Mouse (Mus musculus) ovary, postnatal 14 days (tissue): ENCODE measurements around the gene Btbd2.

ENCODE experiments used
- DNase-seq: peaks from one replicate; pipeline ENCODE4 v3.0.0; 2022; ENCODE audit warnings: low spot score

The Btbd2 gene

DNA sequence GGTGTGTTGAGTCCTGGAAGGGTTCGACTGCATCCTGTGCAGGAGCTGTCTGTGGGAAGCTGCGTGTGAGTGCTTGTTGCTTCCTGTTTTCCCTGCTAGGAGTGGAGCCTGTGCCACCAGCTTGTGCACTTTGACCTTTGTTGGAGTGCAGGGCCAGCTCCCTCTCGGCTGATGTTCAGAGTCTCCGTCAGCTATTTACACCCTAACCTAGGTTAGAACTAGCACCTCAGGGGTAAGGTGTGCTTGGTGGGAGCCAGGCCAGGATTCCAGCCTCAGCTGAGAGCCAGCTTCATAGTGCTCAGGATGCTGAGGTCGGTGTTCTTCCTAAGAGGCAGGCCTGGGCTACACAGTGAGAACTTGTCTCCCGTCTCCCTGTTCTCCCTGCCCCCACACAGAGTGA lies 21.5 kb downstream of the Btbd2 start:
- DNase-seq = no peak

DNA sequence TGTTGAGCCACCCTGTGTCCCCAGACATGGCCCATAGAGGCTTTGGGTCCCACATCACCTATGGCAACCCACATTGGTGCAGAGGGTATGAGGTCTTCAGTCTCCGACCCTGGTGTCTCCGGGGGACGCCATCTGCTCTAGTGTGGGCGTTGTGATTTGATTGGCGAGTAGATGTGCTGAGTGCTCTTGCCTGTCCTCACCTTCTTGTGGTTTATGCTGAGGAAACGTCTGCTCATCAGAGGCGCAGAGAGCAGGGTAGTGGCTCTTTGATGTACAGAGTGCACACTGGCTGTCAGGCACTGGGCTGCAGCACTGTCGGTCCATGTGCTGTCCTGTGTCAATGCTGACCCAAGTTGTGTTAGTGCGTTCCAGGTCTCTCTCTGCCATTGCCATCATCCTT lies 27.9 kb downstream of the Btbd2 start:
- no peak for DNase-seq

DNA sequence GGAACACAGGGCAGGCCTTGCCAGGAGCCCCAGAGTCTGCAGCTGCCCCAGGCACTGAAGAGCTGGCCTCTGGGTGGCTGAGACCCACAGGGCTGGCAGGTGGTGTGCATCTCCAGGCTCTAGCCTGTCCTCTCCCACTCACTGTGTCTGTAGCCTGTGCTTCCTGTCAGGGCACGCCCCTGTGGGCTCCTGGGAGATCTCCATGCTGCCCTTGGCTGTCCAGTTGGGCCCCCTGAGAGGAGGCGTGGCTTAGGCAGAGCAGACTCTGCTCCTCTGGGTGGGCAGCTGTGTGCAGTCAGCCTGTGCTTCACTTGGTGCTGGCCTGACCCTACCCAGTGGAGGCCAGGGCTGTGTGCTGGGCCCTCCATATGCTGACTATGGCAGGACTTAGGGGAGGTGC lies 29.2 kb downstream of the Btbd2 start:
- no peak for DNase-seq

DNA sequence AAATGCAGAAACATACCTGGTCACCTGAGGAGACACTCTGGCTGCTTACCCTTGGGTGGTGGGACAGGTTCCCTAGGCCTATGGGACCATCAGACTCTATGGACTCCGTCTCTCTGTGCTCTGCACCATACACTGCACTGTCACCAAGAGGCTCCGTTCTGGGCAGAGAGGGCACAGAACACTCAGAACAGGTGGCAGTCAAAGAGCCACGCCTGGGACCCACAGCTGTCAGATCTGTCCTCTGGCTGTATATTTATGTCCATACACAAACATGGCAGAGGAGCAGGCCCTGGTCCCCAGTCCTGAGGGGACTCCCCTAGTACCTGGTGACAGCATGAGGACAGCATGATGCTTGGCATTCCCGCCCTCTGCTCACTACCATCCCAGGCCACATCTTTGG lies 31.1 kb downstream of the Btbd2 start:
- DNase-seq = no peak

DNA sequence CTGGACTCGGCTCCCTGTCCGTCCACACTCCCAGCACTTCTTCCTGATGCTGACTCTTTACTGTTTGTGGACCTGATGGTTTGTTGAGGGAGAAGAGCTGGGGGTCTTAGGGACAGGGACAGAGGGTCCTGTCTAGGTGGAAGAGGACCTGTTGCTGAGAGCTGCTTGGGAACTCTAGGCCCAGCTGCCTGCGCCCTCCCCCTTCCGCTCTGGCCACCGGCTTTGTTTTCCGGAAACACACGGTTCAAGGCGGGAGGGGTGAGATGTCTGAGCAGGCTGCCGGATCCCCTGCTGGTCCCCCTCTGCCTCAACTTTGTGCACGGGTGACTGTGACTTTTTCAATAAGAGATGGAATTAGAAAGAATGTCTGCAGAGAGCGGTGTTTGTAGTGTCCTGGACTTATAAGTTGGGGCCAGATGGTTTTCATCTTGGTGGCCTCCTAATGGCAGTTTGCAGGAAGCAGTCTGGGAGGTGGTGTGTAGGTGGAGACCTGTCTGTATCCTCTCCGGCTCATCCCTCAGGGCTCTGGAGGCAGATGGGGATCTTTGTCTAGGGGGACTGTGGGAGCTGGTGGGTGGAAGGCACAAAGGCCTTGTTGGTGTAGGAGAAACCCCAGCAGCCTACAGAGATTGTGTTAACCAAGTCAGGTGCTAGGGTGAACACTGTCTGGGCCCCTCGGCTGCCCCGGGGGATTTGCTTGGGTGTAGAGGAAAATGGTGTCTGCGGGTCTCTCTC lies 33.2 kb downstream of the Btbd2 start:
- DNase-seq = no peak

DNA sequence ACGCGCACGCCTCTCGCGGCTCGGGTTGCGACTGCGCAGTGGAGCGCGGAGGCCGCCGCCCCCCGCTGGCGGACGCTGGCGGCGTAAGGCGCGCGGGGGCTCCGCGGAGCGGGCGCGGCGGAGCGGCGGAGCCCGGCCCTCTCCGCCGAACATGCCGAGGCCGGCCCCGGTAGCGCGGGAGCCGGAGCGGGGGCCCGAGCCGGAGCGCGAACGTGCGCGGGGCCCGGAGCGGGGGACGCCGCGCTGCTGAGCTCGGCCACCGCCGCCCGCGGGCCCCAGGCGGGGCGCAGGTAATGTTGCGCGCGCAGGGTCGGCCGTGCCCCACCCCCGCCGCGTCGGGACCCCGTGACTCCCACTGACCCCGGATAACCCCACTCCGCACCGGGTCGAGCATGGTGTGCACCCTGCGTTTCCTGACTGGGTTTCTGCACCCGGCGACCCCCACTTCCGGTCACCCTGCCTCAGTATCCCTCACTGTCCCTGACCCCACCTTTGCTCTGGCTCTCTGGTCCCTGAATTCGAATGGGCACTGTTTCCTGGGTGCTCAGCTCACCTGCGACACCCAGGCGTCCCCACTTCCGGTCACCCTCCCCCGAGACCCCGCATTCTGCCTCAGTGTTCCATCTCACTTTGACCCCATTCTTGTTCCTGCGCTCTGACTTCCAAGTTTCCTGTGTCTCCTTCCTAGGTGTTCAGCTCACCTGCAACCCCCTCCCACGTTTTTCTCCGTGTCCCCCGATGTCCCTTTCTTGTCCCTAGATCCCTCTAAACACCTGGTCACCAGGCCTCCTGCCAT lies 34.0 kb downstream of the Btbd2 start, which contains the start of gene Csnk1g2:
Csnk1g2 (plus strand) TSS at position 178 of the 796 bp plus-strand sequence.
- peak; percentile 43 for DNase-seq

DNA sequence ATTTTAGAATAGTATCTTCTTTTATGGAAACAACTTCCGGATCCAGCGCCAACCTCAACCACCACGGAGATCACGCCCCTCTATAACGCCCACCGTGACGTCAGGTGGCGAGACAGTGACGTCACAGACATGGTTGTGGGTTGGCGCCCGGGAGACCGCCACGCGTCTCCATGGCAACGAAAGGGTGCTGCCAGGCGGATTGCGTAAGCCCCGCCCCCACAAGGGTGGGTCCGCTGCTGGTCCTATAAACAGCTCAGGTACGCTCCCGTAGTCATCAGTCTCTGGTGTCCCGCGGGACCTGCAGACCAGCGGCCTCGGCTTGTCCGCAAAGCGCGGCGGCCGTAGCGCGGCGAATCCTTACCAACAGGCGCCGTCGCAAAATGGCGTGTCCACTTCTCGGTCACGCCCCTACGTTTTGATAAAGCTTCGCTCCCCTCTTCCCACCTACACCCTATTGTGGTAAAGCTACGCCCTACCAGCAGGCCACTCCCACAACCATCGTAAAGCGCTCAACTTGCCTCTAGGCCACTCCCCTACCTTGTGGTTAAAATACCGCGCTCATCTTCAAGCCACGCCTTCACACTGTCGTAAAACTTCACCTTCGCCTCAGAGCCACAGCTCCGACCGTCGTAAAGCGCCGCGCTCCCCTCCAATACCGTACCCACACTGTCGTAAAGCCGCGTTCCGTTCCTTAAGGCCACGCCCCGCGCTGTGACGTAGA lies 34.8 kb downstream of the Btbd2 start:
- peak; percentile 99 for DNase-seq

DNA sequence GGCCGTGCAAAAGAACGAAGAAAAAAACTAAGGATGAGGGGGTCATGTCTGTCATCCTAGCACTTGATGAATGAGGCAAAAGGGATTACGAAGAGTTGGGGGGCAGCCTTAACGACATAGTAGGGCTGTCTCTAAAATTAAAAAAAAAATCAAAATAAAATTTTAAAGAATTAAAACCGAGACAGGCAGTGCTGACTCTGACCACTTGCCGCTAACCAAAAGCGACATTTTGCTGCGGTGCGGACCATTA lies 35.3 kb downstream of the Btbd2 start:
- no peak for DNase-seq

DNA sequence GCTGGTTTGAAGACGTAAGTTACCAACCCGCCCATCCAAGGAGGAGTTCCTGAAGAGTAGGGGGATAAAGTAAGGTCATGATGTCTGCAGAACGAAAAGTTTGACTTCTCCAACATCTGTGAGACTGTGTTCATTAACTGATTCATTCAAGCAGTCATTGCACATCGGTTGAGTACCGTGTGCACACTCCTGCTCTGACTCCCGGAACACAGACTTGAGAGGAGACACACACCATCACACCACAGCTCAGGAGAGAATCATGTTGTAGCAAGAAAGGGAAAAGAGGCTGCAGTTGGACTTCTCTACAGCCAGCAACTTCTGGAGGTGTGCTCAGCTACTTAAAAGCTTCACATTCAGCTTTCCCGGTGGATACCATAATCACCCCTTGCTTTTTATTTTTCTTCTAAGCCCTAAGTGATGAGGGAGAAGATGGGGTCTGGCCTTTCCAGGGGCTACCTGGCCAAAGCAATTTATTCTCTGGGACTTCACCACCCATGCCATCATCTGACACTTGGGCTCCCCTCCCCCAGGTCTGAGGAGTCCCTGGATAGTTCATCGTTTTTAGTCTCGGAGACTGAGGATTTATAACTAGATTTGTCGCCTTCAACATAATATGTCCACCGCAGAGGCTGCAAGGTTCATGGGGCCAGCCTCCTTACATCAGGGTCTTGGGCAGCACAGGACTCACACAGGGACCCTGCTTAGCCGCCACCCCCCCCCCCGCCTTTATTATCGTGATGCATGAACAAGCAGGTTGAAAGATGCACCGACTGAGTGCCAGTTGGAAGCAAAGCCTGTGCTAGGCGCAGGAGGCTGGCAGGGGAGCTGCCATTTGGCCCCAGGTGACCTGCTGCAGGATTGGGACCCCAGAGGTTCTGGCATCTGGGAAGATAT lies 35.8 kb downstream of the Btbd2 start:
- DNase-seq = no peak

DNA sequence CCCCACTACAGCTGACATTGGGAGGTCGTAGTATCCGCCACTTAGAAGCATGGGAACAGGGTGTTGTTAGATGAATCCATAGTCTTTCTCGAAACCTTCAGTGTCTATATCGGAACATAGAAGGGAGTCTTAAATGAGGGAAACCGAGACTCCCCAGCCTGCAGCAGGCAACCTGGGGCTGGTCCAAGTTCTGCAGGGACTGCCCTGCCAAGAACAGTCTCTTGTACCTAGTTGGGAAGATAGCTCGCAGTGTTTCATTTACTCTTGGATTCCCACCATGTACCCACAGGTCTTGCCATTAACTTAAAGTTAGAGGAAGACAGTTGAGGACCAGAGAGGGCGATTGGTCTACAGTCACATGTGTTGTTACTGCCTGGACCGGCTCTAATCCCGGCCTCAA lies 36.5 kb downstream of the Btbd2 start:
- DNase-seq = no peak

DNA sequence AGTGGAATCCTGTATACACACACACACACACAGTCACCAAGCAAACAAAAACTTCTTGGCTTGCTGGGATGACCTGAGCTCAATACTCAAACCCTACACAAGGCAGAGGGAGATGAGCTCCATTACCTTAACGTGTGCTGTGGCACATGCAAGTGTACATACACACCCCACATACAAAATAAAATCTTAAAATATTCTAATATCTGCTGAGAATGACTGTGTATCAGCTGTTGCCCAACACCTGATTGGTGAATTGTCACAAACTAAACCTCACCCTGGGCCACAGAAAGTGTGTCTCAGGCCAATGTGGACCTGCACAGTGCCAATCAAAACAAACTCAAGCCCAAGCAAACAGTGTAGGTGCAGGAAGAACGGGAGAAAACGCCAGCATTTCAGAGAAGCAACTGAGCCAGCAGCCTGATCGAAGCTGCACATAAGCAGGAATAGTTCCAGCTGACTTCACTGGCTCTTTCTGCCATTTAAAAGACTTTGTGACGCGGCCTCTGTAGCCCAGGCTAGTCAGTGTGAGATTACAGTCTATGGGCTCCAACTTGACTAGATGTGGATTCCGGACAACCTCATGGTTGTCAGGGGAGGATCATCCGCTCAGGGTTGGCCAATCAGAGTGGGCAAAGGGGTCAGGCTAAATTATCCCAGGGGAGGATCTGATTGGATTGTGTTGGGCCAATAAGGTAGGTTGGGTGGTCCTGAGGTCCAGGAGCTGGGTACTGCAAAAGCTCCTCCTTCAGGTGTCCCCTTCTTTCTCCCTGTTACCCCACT lies 37.2 kb downstream of the Btbd2 start:
- no peak for DNase-seq

DNA sequence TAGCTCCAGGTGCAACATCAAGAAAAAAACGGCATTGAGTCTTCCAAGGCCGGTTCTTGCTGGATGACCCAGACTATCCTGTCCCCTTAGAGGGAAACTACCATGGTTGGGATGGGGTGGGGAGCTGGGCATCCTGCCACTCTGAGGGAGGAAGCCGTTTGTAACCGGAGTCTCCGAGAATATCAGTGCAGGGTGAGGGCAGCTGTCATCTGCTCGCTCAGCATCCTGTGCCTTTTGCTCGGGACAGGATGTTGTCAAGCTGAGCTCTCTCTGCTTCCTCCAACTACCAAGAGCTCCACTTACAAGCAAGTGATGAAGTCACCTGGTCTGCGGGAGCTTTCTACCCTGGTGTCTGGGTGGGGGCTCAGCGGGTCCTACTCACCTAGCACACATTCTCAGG lies 38.7 kb downstream of the Btbd2 start:
- no peak for DNase-seq

DNA sequence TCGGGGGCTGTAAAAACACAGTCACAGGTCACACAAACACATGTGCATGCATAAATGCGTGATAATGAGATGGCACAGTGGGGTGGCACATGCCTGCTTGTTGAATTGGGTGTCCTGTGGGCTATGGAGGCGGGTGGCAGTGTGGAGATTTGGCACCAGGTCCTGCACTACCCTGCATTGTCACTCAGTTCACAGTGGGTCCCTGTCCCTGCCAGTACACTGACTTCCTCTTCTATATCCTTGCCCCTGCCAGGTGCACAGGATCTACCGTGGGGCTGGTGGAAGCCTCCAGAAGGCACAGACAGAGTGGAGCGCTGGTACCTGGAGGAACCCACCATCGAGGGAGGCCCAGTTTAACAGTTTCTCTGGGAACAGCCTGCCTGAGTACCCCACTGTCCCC lies 42.5 kb downstream of the Btbd2 start:
- DNase-seq = no peak

DNA sequence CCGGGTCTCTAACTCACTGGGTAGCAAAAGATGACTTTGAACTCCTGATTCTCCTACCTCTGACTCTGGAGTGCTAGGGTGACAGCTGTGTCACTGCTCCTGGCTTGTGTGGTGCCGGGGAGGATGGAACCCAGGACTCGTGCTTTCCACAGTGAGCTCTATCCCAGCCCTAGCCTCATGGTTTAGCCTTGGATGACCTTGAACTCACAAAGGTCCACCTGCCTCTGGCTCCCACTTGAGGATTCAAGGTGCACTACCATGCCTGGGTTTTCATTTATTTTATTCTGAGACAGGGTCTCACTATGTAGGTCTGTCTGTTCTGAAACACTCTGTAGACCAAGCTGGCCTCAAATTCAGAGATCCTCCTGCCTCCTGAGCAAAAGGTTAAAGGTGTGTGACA lies 43.0 kb downstream of the Btbd2 start:
- no peak for DNase-seq

DNA sequence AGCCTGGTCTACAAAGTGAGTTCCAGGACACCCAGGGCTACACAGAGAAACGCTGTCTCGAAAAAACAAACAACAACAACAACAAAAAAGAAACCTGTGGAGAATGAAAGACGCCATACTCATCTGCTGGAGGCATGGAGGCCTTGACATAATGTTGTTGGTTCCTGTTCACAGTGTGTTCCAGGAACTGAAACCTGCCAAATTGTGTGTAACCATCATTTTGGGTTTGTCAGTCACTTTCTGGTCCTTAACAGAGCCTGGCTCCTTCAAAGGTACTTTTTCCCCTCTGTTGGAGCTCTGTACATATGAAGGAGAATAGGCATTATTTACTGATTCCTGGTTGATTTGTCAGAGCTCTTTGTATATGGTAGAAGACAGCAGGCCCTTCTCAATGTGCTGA lies 45.0 kb downstream of the Btbd2 start:
- no peak for DNase-seq

DNA sequence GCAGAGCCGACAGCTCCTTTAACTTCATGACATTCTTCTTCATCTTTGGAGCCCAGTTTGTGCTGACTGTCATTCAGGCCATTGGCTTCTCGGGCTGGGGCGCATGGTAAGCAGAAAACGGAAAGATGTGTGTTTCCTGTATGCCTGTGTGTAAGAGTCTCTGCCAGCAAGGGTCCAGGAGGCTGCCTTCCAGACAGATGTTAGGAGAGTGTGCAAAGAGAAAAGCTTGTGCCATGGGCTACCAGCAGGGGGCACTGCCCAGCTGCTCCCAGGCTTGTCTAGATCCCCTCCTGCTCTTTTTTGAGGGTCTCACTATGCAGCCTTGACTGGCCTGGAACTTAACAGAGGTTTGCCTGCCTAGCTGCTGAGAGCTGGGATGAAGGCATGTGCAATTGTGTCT lies 45.8 kb downstream of the Btbd2 start:
- DNase-seq = no peak

DNA sequence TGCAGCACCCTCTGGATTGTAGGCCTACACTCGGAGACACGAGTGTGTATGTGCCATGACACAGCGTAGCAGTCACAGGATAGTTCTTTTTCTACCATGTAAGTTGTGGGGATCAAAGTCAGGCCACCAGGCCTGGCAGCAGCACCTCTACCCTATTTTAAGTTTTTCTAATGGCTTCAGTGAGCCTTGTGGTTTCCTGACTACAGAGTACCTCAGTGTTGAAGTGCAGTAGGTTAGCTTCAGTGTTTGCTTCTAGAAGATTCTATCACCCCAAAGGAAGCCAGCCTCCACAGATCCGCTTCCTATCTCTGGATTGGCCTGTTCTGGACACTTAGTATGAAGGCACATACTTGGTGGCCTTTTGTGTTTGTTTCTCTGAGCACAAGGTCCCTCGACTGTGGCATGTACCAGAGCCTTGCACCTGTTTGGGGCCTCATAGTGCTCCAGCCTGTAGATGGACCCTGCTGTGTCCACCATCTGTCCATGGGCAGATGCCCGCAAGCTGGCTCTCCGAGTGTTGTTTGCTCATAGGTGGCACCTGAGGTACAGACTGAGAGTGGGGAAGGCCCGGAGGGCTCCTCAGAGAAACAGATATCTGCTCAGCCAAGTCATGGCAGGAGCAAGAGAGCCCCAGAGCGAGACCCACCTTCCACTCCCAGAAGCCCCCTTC lies 46.6 kb downstream of the Btbd2 start:
- no peak for DNase-seq

DNA sequence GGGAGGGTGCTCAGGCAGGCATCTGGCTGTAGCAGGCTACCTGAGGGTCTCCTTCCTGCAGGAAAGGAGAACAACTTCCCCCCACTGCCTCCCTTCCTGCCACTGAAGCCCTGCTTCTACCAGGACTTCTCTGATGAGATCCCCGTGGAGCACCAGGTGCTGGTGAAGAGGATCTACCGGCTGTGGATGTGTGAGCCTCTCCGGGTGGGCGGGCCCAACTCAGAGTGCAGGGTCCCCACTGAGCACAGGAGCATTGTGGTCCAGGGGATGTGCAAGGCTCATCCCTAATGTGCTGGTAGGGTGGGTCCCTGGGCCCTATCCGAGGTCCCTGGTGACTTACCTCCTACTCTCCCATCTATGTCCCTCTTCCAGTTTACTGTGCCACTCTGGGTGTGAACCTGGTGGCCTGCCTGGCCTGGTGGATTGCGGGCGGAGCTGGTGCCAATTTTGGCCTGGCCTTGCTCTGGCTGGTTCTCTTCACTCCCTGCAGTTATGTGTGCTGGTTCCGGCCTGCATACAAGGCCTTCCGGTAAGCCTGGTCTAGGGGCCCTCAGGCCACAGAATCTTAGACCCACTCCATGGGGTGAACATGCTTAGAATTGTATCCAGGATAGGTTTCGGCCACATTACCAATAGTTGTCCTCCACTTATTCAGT lies 47.5 kb downstream of the Btbd2 start:
- no peak for DNase-seq

DNA sequence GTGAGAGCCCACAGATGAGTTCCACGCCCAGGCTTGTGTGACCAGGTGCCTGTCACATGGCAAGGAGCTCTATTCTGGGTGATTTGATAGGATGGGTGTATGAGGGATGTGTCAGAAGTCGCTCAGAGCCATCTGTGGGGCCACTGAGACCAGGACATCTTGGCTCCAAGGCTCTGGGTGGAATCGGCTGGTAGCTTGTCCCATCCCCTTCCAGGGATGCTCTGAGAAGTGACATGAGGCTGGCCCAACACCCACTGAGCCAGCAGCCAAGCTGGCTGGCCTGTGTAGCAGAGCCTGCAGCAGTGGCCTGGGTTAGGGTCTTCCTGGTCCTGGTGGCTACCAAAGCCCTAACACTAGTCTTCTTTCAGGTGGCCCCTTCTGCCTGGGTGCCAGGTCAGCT lies 48.4 kb downstream of the Btbd2 start:
- DNase-seq = no peak

DNA sequence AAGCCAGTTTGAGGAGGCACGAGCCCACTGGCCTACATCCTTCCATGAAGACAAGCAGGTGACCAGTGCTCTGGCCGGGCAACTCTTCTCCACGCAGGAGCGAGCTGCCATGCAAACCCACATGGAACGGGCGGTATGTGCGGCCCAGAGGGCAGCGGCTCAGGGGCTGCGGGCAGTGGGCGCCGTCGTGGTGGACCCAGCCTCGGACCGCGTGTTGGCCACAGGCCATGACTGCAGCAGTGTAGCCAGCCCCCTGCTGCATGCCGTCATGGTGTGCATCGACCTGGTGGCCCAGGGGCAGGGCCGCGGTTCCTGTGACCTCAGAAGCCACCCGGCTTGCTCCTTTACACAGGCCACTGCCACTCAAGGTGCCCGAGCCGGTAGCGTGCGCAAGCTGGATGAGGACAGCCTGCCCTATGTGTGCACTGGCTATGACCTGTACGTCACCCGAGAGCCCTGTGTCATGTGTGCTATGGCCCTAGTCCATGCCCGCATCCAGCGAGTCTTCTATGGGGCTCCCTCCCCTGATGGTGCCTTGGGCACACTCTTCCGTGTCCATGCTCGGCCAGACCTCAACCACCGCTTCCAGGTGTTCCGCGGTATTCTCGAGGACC lies 50.0 kb downstream of the Btbd2 start:
- no peak for DNase-seq
